Mouse (Mus musculus): ENCODE results near the gene Kif24.
A peak's percentile ranks its signal among the peaks of the same experiment; 100 is the strongest.

Gene Kif24

DNA sequence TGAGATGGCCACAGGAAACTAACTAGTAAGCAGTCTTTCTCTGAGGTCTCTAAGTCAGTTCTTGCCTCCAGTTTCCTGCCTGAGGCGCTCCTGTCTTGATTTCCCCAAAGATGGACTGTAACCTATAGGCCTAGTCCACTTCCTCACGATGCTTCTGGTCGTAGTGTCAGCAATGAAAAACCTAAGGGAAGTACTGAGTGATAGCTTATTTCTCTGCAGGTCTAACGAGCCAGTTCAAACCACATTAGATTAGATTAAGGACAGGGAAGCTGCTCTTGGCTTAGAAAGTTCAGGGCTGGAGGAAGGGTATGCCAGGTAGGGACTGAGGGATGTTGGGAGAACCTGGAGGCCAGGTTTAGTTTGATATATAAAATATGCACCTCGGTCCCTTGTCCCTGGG, 63.1 kb downstream of the Kif24 start:
- DNase-seq (ENCODE audit: low read depth, low spot score): no peak
- no peaks in the 10 kb centered on the region for H3K27me3 ChIP-seq (ENCODE audit: control insufficient read depth, insufficient read depth, low read length, poor library complexity, severe bottlenecking)
- no peaks in the 10 kb centered on the region for H3K36me3 ChIP-seq (ENCODE audit: control insufficient read depth, insufficient read depth, low read length, poor library complexity, severe bottlenecking)

DNA sequence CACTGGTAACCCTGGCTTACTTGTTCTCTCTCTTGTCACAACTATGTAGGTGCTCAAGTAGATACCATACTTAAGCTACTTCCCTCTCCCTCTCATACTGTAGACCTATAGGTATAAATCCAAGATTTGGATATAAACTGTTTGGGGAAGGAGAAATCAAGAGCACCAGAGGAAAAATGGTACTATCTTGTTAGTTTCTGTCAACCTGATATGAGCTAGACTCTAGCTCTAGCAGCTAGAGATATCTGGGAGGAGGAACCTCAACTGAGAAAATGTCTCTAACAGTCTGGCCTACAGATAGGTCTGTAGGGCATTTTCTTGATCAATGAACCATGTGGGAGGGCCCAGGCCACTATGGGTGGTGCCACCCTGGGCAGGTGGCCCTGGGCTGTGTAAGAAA, 63.5 kb downstream of the Kif24 start:
- no peaks in the 10 kb centered on the region for H3K27me3 ChIP-seq (ENCODE audit: control insufficient read depth, insufficient read depth, low read length, poor library complexity, severe bottlenecking)
- no peak for DNase-seq (ENCODE audit: low read depth, low spot score)
- no peaks in the 10 kb centered on the region for H3K36me3 ChIP-seq (ENCODE audit: control insufficient read depth, insufficient read depth, low read length, poor library complexity, severe bottlenecking)

DNA sequence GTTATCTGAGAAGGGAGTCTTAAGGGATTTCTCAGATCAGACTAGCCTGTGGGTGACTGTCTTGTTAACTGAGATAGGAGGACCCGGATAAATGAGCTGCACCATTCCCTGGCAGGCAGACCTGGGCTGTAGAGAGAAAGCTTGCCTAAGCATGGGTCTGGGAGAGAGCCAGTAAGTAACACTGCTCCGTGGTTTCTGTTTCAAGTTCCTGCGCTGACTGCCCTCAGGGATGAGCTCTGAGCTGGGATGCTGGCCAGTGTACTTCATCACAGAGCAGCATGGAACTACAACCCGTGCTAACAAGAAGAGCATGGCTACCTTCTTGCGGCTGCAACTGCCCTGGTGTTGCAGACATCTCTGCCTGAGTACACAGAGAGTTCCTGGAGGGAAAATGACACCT, 64.8 kb downstream of the Kif24 start:
- DNase-seq (ENCODE audit: low read depth, low spot score): no peak
- H3K27me3 ChIP-seq (ENCODE audit: control insufficient read depth, insufficient read depth, low read length, poor library complexity, severe bottlenecking): no peaks in the 10 kb centered on the region
- no peaks in the 10 kb centered on the region for H3K36me3 ChIP-seq (ENCODE audit: control insufficient read depth, insufficient read depth, low read length, poor library complexity, severe bottlenecking)

DNA sequence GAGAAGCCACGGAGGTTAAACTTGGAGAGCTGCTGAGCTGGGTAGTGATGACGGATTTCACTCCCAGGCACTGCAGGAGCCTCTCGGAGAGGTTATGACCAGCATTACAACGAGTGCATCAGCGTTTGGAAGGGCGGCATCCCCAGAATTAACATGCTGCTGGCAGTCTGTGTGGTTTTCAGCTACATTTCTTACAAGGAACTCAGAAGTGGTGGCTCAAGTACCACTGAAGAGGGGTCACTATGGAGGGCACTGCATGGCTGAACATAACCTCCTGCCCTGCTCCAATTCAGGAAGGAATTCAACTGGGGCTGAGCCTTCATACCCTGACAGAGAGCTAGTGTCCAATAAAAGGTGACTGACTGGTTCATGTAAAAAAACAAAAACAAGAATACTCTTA, 66.3 kb downstream of the Kif24 start:
- no peaks in the 10 kb centered on the region for H3K27me3 ChIP-seq (ENCODE audit: control insufficient read depth, insufficient read depth, low read length, poor library complexity, severe bottlenecking)
- H3K36me3 ChIP-seq (ENCODE audit: control insufficient read depth, insufficient read depth, low read length, poor library complexity, severe bottlenecking): peaks cover 2% of the 10 kb centered on the region; the same call in 1 of the 2 replicates
- no peak for DNase-seq (ENCODE audit: low read depth, low spot score)

DNA sequence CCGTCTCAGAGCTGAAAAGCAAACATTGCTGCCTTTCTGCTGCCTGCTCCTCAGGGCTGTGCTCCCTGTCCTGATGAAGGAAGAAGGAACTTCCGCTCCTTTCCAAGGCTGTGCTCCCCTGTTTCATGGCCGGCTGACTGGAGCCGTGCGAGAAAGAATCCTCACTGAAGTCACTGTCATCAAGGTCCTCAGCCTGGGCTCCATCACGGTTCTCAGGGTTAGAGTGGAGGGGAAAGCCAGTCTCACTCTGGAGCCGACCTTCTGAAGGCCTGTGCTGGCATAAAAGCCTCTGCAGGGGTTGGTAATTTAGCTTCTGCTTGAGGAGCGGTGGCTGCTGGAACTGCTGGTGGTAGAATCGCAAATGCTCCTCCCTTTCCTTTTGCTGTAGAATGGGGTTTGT, 70.0 kb downstream of the Kif24 start:
- Histone ChIP-seq H3K27me3 (ENCODE audit: control insufficient read depth, insufficient read depth, low read length, poor library complexity, severe bottlenecking) (no peaks in the 10 kb centered on the region), H3K36me3 (ENCODE audit: control insufficient read depth, insufficient read depth, low read length, poor library complexity, severe bottlenecking) (peaks cover 3% of the 10 kb centered on the region)
- no peak for DNase-seq (ENCODE audit: low read depth, low spot score)

DNA sequence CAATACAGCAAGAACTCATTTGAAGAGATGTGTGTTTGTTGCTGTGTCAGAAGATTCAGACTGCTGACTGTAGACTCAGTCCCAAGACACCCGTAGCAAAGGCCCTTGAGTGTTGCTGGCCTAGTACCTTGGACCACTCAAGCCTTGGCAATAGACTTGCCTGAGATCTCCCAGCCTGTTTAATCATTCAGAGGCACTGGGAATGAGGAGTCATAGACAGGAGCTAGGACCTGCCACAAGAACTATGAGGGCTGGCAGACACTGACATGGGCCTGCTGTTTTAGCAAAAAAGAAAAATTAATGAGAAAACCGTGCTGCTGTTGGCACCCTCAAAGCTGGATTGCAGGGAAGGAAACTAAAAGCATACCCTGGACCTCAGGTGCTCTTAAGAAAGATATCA, 73.7 kb downstream of the Kif24 start:
- no peak for DNase-seq (ENCODE audit: low read depth, low spot score)
- Histone ChIP-seq H3K36me3 (ENCODE audit: control insufficient read depth, insufficient read depth, low read length, poor library complexity, severe bottlenecking) (peaks cover 7% of the 10 kb centered on the region), H3K27me3 (ENCODE audit: control insufficient read depth, insufficient read depth, low read length, poor library complexity, severe bottlenecking) (no peaks in the 10 kb centered on the region)

DNA sequence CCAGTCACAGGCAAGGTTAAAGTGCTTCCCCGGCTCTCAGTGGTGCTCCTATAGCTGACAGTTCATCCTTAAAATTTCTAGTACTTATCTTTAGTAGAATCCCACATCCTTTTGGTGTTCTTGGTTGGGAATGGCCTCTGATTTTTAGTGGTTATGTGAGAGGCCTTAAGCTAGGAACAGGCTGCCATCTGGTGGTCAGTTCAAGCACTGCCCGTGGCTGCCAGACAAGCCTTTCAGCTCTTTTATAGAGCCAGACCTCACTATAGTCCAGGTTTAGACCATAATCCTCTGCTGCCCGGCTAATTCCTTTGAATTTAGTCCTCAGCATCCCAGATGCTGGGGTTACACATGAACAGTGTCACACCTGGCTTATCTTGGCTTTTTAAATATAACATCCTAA, 74.6 kb downstream of the Kif24 start:
- DNase-seq (ENCODE audit: low read depth, low spot score): peak; percentile 84
- H3K27me3 ChIP-seq (ENCODE audit: control insufficient read depth, insufficient read depth, low read length, poor library complexity, severe bottlenecking): no peaks in the 10 kb centered on the region
- peaks cover 7% of the 10 kb centered on the region for H3K36me3 ChIP-seq (ENCODE audit: control insufficient read depth, insufficient read depth, low read length, poor library complexity, severe bottlenecking)

DNA sequence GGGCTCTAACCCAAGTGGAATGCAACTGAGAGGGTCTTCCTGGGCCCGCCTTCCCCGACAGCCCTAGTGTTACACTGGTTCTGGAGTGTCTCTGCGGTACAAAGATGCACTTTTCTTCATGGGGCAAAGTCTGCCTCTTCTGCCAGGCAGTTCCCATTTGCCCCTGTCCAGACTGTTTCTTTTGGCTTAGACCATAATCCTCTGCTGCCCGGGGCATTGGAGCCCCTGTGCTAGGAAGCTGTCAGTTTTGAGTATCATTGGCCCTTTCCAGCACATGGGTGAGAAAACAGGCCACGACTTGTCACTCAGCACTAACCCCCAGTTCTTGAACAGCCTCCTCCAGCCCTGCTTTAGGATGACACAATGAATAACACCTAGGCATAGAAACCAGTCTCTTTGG, 75.4 kb downstream of the Kif24 start:
- no peaks in the 10 kb centered on the region for H3K27me3 ChIP-seq (ENCODE audit: control insufficient read depth, insufficient read depth, low read length, poor library complexity, severe bottlenecking)
- peaks cover 5% of the 10 kb centered on the region for H3K36me3 ChIP-seq (ENCODE audit: control insufficient read depth, insufficient read depth, low read length, poor library complexity, severe bottlenecking)
- DNase-seq (ENCODE audit: low read depth, low spot score): no peak

DNA sequence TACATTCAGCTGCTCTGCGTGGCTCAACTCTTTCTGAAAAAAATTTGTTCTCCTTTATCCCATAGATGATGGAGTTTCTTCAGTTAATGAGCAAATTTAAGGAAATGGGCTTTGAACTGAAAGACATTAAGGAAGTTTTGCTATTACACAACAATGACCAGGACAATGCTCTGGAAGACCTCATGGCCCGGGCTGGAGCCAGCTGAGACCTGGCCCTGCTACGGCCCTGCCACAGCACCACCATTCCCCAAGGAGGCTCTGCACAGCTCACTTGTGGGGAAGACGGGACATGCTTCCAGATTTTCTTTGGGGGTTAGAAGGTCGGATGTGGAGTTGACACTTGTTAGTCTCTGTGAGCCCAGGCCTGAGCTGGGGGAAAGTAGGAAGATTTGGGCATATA, 76.1 kb downstream of the Kif24 start:
- H3K36me3 ChIP-seq (ENCODE audit: control insufficient read depth, insufficient read depth, low read length, poor library complexity, severe bottlenecking): peaks cover 5% of the 10 kb centered on the region
- no peak for DNase-seq (ENCODE audit: low read depth, low spot score)

DNA sequence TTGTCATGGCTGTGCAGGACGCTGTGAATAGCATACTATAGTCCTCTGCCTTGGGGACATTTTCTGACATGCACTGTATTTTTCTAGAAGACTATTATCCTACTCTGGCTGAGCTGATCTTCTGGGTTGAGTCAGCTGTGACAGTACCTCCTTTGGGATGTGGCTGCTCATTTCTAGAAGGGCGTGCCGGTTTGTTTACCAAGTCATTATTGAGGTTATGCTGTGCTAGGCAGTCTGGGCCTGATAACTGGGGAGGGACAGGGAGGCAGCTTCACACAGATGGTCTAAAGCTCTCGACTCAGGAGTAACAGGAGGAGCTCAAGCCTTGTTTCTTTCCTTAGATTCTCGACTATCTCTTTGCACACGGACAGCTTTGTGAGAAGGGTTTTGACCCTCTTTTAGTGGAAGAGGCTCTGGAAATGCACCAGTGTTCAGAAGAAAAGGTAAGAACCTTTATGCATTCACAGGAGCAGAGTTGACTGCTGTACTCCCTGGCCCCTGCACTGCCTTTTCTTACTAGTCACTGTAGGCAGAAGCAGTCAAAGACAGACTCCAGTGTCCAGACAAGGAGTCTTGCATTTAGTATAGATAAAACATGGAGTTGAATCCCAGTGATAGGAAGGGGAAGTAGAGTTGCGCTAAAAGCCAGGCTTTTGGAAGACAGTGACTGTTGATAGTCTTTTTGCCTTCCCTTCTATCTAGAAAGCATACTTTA, 76.8 kb downstream of the Kif24 start:
- peaks cover 5% of the 10 kb centered on the region for H3K36me3 ChIP-seq (ENCODE audit: control insufficient read depth, insufficient read depth, low read length, poor library complexity, severe bottlenecking)
- DNase-seq (ENCODE audit: low read depth, low spot score): no peak
- H3K27me3 ChIP-seq (ENCODE audit: control insufficient read depth, insufficient read depth, low read length, poor library complexity, severe bottlenecking): no peaks in the 10 kb centered on the region

More for the DNA sequence above, 76.1 kb downstream of the Kif24 start:
- H3K27me3 ChIP-seq (ENCODE audit: control insufficient read depth, insufficient read depth, low read length, poor library complexity, severe bottlenecking): no peaks in the 10 kb centered on the region

DNA sequence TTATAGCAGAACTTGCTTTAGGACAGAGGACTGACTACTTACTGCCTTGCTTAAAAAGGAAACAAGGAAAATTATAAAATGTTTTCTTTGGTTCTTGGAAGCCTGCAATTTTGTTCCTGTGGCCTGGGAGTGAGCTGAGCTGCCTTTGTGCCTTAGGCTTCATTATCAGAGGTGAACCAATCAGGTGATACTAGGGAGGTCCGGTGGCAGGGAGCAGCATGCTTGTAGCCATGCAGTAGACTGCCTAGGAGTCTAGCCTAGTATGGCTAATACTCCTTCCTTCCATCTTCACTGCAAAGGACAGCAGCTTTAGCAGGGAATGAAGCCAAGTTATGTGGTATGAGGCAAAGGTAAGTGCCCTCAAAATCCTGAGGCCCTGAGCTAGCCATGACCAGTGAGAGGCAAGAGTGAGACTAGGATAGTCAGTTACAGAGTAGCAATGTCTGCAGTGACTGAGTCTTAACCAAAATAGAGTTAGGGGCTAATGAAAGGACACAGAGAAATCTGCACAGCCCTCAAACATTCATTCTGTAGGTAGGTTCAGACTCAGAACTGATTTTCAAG, 78.2 kb downstream of the Kif24 start:
- H3K36me3 ChIP-seq (ENCODE audit: control insufficient read depth, insufficient read depth, low read length, poor library complexity, severe bottlenecking): peaks cover 4% of the 10 kb centered on the region
- H3K27me3 ChIP-seq (ENCODE audit: control insufficient read depth, insufficient read depth, low read length, poor library complexity, severe bottlenecking): no peaks in the 10 kb centered on the region
- no peak for DNase-seq (ENCODE audit: low read depth, low spot score)

DNA sequence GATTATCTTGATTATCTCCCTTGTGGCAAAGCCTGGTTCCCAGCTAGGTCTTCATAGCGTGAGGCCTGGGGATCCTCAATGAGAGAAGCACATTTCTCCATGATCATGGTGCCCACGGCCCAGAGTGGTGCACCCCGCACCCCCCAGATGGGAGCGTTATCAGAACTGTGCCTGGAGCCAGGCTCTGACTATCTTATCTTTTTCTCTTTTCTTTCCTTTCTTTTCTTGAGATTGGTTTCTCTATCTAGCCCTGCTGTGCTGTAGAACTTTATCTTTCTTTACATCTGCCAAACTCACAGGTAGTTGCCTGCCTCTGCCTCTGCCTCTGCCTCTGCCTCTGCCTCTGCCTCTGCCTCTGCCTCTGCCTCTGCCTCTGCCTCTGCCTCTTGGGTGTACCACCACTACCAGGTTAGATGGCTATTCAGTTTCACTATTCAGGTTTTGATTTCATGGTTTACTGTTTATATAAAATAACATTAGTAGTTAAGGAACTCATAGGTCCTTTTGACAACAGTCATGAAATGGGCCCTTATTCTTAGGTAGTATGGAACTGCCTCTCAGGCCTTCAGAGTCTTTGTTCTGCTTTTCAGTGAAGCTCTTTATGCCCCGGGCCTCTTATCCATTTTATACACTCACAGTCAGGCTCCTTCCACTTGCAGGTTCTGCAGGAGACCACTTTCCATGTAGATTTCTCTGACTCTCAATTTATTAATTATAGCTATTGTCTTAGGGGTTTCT, 83.3 kb downstream of the Kif24 start:
- peaks cover 6% of the 10 kb centered on the region for H3K36me3 ChIP-seq (ENCODE audit: control insufficient read depth, insufficient read depth, low read length, poor library complexity, severe bottlenecking)
- DNase-seq (ENCODE audit: low read depth, low spot score): no peak
- no peaks in the 10 kb centered on the region for H3K27me3 ChIP-seq (ENCODE audit: control insufficient read depth, insufficient read depth, low read length, poor library complexity, severe bottlenecking)

DNA sequence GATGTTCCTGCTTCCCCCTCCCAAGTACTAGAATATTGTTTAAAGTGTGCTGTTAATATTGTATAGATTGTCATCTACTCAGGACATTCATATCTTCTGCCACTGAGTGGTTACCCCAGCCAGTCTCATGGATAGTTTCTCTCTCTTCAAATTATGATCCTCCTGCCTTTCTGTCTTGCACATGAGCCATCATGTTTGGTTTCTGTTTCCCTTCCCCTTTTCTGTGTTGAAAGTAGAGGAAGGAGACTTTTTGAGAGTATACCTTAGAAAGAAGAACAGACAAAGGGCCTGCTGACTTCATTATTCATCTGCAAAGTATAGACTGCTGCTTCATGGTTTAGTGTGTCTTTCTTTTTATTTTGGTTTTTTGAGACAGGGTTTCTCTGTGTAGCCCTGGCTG, 87.1 kb downstream of the Kif24 start:
- peak; percentile 78 for DNase-seq (ENCODE audit: low read depth, low spot score)
- Histone ChIP-seq H3K36me3 (ENCODE audit: control insufficient read depth, insufficient read depth, low read length, poor library complexity, severe bottlenecking) (peaks cover 6% of the 10 kb centered on the region), H3K27me3 (ENCODE audit: control insufficient read depth, insufficient read depth, low read length, poor library complexity, severe bottlenecking) (no peaks in the 10 kb centered on the region)

DNA sequence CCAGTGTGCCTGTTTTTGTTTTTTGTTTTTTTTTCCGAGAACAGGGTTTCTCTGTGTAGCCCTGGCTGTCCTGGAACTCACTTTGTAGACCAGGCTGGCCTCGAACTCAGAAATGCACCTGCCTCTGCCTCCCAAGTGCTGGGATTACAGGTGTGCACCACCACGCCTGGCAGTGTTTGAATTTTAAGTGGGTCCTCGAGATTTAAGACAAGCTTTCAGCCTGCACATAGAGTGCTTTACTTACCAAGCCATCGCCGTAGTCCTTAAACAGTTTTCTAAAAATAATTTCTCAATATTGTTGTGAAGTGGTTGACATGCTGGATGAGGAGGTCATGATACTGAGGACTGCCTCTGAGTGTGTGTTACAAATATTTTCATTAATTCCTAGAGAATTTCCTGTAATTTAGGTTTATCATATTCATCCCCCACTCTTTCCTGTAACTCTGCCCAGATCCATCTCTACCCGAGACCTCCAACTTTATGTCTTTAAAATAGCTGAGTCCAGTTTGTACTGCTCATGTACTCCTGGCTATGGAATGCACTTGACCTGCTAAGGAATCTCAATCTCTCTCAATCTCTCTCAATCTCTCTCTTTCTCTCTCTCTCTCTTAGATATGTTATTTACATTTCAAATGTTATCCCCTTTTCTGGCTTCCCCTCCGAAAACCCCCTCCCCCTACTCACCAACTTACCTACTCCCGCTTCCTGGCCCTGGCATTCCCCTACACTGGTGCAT, 94.8 kb downstream of the Kif24 start:
- peaks cover 5% of the 10 kb centered on the region for H3K36me3 ChIP-seq (ENCODE audit: control insufficient read depth, insufficient read depth, low read length, poor library complexity, severe bottlenecking)
- no peaks in the 10 kb centered on the region for H3K27me3 ChIP-seq (ENCODE audit: control insufficient read depth, insufficient read depth, low read length, poor library complexity, severe bottlenecking)
- DNase-seq (ENCODE audit: low read depth, low spot score): no peak

DNA sequence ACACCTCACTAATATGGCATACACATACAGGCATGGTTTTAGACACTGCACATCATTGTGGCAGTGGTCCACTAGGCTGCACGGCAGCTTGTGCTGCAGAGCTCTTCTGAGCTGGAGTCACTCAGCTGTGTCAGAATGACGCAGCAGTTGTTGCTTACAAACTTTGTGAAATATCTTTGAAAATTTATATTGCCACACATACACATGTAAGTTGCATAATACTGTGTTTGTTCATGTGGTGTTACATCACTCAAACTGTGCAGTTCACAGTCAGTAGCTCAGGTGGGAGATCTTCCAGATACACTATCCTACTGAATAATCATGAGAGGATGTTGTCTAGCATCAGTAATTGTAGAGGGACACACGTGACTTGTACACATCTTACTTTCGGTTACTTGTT, 96.5 kb downstream of the Kif24 start:
- no peaks in the 10 kb centered on the region for H3K27me3 ChIP-seq (ENCODE audit: control insufficient read depth, insufficient read depth, low read length, poor library complexity, severe bottlenecking)
- no peak for DNase-seq (ENCODE audit: low read depth, low spot score)
- H3K36me3 ChIP-seq (ENCODE audit: control insufficient read depth, insufficient read depth, low read length, poor library complexity, severe bottlenecking): peaks cover 5% of the 10 kb centered on the region
